Mouse (Mus musculus): ENCODE measurements around the gene Oca2.

DNA sequence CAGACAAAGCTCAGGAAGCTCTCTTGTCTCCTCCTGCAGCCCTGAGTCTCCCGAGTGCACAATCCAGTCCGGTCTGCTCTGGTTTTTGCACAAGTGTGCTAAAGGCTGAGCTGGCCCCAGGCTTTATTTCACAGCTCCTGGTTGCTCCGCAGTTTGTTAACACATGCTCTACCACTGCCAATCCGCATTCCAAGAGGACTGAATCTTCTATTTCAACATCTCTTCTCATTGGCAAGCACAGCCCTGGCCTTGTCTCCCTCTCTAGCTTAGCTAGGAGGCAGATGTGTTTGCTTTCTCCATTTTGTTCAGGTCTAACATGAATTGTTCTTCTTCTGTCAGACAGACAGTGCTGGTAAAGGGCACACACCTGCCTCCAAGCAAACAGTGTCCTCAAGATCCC, 309.7 kb downstream of the Oca2 start:
- TF ChIP-seq MYOD1 (IDR thresholded peaks at IDR 0.05; ENCODE audit: control insufficient read depth in 1 of 3, insufficient read length in 2 of 3, low read depth in 2 of 3), result no peak
- TF ChIP-seq POLR2A (IDR thresholded peaks at IDR 0.05; ENCODE audit: insufficient read length, low read depth), result no peak
- no peak for TF ChIP-seq CEBPB (IDR thresholded peaks at IDR 0.05; ENCODE audit: insufficient read depth, poor library complexity, severe bottlenecking)
- no peak for TF ChIP-seq USF1 (IDR thresholded peaks at IDR 0.05; ENCODE audit: low read depth)
- TF ChIP-seq TCF3 (IDR thresholded peaks at IDR 0.05; ENCODE audit: insufficient read length, low read depth), result no peak

All from myocyte (in vitro differentiated cells).